Mouse (Mus musculus): ENCODE results near the gene Meox1.

Gene Meox1

DNA sequence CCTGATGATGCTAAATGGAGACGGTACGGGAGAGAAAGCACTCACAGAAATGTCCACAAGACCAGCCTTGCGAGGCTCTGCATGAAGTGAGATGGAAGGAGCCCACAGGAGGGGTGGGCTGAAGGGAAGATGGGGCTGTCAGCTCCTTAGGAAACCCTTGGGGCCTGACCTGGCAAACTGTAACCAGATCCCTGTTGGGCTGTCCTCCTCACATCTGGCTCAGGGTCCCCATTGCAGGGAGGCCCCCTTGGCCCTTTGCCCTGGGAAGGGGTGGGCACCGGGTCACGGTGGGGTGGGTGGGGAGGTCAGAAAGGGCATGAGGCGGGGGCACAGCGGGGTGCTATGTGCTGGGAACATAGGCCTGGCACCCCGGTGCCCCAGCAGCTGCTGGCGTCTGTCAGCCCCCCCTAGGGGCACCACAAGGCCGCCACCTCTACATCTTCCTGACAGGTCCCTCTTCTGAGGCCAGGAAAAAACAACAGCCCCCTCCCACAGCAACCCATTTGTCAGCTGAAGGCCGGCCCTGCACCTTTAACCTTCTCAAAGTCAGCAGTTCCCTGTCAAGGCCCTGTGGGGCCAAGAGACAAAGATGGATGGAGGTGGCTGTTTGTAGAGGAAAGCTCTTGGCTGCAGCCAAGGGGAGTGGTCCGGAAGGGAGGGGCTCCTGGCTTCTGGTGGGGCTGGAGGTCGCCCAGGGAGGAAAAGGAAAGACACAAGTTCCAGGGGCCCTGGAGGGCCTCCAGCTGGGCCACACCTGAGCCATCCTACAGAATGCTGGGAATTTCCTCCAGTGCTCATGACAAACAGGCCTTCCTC, 2.6 kb upstream of the Meox1 start:
- DNase-seq (ENCODE audit: low spot score), result peak; percentile 57

DNA sequence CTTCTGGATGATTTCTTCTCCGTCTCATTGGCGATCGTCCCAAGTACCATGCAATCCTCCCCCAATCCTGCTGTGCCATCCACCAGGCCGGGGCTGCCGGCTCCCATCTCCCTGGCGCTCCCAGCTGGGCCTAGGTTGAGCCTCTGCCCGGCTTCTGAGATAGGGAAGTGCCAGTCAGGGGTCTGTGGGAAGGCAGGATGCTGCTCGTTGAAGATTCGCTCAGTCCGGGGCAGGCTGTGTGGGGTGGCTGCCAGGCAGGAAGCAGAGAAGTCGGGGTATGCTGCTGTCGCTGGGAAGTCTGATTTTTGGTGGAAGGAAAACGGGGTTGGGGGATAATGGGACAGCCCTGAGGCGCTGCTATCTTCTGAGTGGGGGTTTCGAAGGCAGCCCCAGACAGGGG, 614 bp downstream of the Meox1 start:
- no peak for DNase-seq (ENCODE audit: low spot score)

GRCm38 (mm10) chr11:101891451-101891850, 2.7 kb downstream of the Meox1 start:
- DNase-seq (ENCODE audit: low spot score), result no peak

DNA sequence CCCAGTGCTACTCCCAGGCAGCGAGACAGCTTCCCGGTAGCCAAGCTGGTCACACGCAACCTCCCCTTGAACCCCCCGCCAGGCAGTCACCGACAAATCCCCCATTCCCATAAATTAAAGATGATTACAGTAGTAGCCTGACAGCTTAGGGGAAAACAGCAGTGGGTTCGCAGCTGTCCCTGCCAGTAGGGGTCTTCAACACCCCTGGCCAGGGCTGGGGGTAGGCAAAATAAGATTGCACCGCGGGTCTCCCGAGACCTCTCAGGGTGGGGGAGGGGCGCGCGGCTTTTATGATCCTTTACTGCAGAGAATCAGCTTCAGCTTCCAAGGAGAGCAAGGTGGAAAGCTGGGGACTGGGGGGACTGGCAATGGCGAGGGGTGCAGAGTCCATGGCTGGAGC, 4.4 kb downstream of the Meox1 start:
- no peak for DNase-seq (ENCODE audit: low spot score)

DNA sequence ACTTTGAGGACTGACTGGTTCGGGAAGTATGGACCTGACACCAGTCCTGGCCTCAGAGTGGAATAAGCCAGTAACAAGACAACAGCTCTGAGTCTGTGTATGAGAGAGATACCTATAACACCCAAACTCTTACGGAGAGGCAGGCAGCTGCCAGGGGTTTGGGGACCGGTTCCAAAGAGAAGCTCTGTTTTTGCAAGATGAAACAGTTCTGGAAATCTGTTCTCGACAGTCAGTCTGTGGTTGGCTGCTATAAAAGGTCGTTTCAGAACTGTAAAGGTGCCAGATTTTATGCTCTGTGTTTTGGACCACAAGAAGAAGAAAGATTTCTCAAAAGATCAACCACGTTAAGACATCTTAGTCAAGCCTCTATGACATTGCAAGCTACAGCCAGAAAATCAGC, 5.4 kb downstream of the Meox1 start:
- no peak for DNase-seq (ENCODE audit: low spot score)

GRCm38 (mm10) chr11:101886436-101886835, 7.7 kb downstream of the Meox1 start:
- no peak for DNase-seq (ENCODE audit: low spot score)

GRCm38 (mm10) chr11:101885881-101886319, 8.3 kb downstream of the Meox1 start:
- no peak for DNase-seq (ENCODE audit: low spot score)

DNA sequence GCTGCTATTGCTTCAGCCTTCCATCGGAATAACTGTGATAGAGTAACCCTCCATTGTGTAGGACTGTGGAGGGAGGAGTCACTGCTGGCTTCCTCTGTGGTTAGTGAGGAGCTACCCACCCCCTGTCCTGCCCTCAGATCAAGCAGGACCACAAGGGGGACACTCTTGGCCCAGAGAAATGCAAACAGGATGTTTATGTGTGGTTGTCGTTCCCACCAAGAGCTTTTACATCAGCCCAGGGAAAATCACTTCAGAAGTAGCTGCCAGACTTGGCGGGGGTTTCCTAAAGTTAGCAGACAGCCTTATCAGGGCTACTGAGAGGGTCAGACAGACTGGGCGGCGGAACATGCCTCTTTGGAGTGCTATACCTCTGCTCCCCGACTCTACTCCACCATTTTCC, 8.9 kb downstream of the Meox1 start:
- no peak for DNase-seq (ENCODE audit: low spot score)

DNA sequence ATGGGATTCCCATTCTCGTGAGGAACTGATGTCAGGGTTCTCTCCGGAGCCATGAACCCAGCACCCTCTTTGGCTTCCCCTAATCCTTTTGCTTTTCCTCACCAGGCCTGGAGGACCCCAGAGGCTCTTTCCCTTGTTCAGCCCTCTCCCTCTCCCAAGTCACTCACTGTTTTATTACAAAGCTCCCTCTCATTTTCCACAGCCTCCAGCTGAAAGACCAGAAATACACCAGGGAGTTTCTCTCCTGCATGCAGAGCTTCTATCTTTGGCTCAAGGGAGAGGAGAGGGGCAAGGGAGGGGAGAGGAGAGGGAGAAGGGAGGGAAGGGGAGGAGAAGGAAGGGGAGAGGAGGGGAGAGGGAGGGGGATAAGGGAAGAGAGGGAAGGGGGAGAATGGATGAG, 10.3 kb downstream of the Meox1 start:
- DNase-seq (ENCODE audit: low spot score), result no peak

DNA sequence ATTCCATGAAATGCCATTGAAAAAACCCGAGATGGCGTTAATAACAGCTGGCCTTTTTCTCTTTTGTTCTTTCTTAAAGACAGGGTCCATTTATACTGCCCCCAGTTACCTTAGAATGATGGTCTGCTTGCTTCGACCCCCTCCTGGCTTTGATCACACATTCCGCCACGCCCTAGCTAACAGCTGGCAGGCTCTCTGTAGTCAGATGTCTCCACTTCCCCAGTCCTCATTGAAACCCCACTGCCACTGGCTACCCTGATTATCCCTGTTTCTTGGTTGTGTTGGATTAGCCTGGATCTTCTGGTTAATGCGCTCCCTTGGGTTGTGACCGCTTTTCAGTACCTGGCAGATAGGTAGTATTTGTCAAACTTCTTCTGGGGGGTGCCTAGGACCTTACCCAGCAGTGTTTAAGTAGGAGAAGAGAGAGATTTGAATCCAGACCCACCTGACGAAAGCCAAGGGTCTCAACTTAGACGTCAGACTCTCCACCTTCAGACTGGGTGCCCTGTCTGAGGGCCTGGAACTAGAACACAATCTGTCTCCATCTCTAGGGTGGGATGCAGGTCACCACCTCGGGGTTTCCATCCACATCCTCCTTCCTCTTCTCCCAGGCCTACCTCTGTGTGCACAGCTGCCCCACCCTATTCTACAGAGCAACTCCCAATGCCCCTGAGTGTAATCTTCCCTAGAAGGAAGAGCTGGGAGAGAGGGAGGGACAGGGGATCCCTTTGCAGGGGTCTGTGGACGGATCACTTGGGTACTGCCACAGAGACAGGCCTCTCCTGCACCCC, 11.5 kb downstream of the Meox1 start:
- no peak for DNase-seq (ENCODE audit: low spot score)

DNA sequence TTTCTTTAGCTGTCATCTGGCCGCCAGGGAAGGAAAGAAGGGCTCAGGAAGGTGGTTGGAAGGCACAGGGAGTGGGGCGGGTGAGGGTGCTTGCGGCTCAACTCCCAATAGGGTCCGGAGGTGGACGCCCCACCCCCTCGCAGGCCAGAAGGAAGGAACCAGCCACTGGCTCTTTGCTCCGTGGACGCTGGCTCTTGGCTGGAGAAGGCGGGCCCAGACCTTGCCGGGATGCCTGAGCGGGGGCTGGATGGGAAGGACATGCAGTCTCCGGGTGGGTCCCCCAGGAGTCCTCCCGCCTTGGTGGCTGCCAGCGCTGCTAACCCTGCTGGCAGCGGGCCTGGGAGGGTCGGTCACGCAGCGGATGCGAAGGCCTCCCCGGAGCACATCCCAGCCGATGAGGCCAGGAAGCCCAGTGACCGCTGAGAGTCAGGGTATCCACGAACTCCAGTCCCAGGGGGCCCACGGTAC, 12.5 kb downstream of the Meox1 start:
- peak; percentile 70 for DNase-seq (ENCODE audit: low spot score)

- DNase-seq (ENCODE audit: low spot score), result no peak
These were observed 13.0 kb downstream of the Meox1 start for GRCm38 (mm10) chr11:101881185-101881584.

DNA sequence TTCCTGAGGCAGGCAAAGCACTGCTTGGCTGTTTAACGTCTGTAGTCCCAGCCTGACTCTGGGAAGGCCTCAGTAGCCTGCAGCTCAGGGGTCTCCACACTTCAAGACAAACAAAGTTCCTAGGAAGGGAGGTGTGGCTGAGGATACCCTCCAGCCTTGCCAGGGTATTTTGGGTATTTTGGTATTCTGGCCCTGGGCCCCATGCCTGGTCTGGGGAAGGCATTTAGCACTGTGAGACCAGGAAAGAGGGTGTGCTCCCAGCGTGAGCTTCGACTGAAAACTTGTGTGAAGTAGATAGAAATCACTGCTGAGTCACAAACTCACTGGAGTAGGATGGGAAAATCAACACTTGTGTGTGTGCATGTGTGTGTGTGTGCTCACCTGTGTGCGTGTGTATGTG, 14.5 kb downstream of the Meox1 start:
- DNase-seq (ENCODE audit: low spot score), result no peak

DNA sequence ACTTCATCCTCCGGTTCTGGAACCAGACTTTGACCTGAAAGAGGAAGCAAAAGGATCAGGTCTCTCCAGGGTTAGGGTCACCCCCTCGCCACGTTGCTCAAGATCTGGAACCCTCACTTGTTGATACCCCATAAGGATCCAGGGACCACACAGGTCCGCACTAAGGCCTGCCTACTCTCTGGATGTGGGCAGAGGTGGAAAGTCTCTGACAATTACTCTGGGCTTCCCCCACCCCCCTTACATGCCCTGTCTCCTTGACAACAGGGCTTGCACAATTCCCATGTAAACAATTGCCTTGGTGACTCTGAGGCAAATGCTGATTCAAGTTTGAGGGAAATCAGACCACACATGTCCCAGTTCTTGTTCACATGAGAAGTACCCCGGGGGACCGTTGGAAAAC, 15.5 kb downstream of the Meox1 start:
- DNase-seq (ENCODE audit: low spot score), result peak; percentile 61

- no peak for DNase-seq (ENCODE audit: low spot score)
These were observed 19.2 kb downstream of the Meox1 start for GRCm38 (mm10) chr11:101874978-101875377.

DNA sequence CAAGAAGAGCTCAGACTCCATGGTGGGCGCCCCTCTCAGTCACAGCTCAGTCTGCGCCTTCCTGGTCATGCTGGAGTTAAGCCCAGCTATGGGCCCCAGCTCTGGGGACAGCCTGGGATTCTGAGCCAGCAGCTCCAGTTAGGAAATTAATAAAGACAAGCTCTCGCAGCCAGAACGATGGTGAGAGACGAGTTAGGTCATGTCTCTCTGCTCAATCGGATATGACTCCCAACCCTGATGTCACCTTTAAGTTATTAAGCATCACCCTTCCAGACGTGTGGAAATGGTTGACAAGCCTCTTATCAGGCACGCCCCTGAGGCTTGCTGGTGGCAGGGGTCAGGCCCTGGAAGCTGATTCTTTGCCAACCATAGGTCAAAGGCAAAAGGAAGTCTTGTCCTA, 20.3 kb downstream of the Meox1 start:
- DNase-seq (ENCODE audit: low spot score), result no peak

DNA sequence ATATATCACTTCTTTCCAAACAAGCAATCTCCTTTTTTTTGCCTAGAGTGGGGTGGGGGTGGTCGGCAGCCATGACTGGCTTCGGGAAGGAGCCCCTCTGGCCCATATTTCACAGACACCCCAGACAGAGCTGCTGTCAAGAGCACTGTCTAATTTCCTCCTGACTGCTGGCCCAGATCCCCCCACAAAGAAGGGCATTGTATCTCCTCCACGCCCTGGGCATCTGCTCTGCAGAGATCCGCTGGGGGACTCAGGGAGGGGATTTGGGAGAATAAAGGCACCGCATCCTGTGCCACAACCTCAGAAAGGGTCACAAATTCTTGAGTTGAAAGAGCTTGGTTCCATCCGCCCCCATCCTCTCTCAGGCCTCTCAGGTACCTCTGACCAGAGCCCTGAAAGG, 22.7 kb downstream of the Meox1 start:
- DNase-seq (ENCODE audit: low spot score), result no peak

DNA sequence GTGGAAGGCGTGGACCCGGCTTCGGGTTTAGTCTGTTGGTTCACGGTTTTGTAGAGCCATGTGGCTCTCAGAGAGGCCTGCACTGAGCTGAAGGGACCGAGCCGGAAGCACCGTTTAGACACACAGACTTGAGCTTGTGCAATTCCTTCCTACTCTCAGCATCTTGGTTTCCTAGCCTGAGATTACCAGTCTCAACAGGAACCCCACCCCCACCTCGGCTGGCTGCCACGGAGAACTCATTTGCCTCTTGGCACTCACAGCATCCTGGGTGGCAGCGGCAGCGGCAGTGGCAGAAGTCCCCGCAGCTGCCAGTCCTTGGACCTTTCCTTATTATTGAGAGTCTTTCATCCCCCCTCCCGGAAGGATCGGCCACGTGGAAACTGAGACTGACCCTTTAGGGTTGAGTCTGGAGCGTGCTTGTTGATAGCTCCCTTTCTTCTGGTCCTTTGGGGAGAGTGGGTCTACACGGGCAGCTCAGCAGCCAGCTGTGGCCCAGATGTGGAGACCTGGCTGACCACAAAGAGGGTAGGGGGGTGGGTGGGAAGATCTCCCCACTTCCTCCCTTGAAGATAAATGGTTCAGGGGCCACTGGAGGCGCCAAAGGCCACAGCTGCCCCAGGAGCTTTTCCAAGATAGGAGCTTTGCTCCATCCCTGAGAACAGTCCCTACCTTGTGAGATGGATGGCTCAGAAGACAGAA, 24.0 kb downstream of the Meox1 start:
- DNase-seq (ENCODE audit: low spot score), result no peak

DNA sequence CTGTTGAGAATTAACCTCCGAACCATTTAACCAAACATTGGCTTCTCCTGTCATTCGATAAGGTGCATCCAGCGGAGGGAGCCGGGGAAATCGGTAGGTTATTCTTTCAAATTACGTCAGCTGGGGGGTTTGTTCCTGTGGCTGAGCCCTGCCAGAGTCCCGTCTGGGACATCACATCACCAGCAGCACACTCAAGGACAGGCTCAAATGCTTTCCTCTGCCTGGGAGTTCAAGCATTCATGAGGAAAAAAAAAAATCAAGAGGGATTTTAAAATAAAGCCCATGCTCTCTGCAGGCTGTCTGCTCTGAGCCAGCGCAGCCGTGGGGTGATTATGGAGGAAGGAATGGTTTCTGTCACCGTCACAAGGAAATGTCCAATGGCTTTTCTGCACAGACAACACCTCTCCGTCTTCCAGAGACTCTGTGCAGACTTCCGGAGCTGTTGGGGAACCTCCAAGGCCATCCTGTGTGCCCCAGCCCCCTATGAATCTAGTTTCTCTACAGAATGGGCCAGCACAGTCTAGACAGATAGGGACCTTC, 26.6 kb downstream of the Meox1 start:
- no peak for DNase-seq (ENCODE audit: low spot score)

DNA sequence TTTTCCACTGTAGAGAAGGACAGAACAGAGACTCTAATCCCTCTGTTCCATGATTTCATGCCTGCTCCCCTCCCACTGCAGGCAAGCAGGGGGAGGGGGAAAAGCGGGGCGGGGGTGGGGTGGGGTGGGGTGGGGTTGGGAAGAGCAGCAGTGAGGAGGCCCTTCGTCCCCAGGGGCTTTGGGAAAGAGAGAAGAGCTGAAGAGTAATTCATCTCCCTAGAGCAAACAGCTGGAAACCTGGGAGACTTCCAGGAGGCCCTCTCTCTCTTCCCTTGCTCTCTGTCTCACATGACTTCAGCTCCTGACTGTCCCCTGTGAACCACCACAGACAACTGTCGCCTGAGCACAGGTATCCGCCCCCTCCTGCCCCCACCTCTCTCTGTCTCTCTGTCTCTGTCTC, 35.4 kb downstream of the Meox1 start:
- no peak for DNase-seq (ENCODE audit: low spot score)

DNA sequence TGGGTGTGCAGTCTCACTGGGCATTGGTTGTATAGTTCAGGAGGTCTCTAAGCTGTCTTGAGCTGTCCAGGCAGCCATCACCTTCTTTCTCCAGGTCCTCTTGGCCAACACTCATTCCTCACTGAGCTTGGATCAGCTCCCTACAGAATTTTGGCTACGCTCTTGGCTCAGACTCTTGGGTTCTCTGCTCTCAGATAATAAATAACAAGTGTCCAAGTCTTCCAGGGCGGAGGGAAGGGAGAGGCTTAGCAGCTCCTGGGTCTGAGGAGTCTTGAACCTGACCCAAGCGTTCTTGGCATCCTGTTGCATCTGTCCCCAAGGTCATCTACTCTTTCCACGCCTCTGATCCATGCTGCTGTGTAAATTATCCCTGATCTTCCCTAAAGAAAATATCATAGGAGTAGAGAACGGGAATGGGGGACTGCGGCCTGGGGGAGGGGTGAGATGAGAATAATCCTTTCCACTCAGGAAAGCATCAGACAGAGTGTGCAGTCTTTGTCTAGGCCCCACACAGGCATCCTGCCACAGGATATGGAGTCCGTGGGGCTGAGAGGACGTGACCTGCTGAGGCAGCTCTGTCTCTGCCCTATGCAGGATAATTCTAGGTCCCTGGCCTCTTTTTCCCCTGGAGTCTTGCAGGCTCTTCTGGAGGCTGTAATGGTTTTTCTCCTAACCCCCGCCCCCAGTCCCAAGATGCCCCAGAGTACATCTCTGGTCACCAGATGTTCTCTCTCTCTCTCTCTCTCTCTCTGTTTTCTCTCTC, 38.0 kb downstream of the Meox1 start:
- DNase-seq (ENCODE audit: low spot score), result no peak

DNA sequence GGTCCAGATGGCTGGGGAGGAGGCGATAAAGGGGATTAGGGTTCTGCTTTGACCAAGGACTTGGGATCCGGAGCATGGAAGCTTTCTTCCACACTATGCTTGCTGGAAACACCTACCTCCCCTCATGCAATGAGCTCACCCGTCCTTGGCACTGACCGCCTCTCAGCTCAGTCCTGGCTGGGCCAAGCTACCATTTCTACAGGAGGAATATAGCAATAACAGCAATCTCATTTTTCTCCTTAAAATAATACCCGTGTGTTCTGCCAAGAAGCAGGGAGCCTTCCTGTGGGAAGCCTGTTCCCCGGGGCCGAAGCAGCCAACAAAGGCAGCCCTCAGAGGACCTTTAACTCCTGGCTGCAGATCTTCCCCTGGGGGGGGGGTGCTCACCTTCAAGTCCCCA, 43.1 kb downstream of the Meox1 start:
- DNase-seq (ENCODE audit: low spot score), result no peak

All from yolk sac, embryonic 10.5 days (tissue).